Mouse (Mus musculus) embryonic facial prominence, embryonic 15.5 days (tissue): ENCODE measurements around the gene Ssh3. TPM values are rescaled to one million over a fixed set of nuclear protein-coding genes. Genes with fewer than 3 reads are reported as not detected.

Source experiments
- ATAC-seq: fragments of 200-750 bp; cut with Nextera tagmentation; 2 replicates; pipeline ENCODE4 v1.8.0; 2017; ENCODE audit warnings: low read depth, moderate TSS enrichment; ENCODE audit not compliant: insufficient number of reproducible peaks, low FRiP score, low TSS enrichment
- H3K27ac ChIP-seq: fragments of 300-500 bp; sonication (generic); replicated peaks from 2 replicates; pipeline ENCODE4 v1.5.1; 2015; ENCODE audit warnings: mild to moderate bottlenecking, inconsistent platforms
- H3K27me3 ChIP-seq: fragments of 300-500 bp; sonication (generic); 2 replicates; pipeline ENCODE4 v1.6.1; 2015; ENCODE audit warnings: inconsistent platforms
- H3K36me3 ChIP-seq: fragments of 300-500 bp; sonication (generic); 2 replicates; pipeline ENCODE4 v1.6.1; 2015; ENCODE audit warnings: mild to moderate bottlenecking, inconsistent platforms
- H3K4me1 ChIP-seq: fragments of 300-500 bp; sonication (generic); 2 replicates; pipeline ENCODE4 v1.6.1; 2015; ENCODE audit warnings: inconsistent platforms
- H3K4me2 ChIP-seq: fragments of 300-500 bp; sonication (generic); replicated peaks from 2 replicates; pipeline ENCODE4 v1.6.1; 2015; ENCODE audit warnings: mild to moderate bottlenecking, inconsistent platforms
- H3K4me3 ChIP-seq: fragments of 300-500 bp; sonication (generic); replicated peaks from 2 replicates; pipeline ENCODE4 v1.5.1; 2015; ENCODE audit warnings: mild to moderate bottlenecking, inconsistent platforms
- H3K9ac ChIP-seq: fragments of 300-500 bp; sonication (generic); 2 replicates; pipeline ENCODE4 v1.6.1; 2015; ENCODE audit warnings: inconsistent platforms
- H3K9me3 ChIP-seq: fragments of 300-500 bp; sonication (generic); replicated peaks from 2 replicates; pipeline ENCODE4 v1.6.1; 2016; ENCODE audit warnings: inconsistent platforms
- WGBS: fragments of 180-500 bp; shearing (Covaris S2); methylation state at CpG from one replicate; pipeline ENCODE4 v1.1.7; 2015; 5-methylcytosine and 5-hydroxymethylcytosine counted together
- polyA plus RNA-seq: library from polyadenylated mRNA; unstranded; fragments of >200 nt; fragmentation: Nextera tagmentation; extraction: Ambion mirVana; gene quantifications from 2 replicates; pipeline ENCODE4 v1.2.1, GENCODE M21; 2015

The Ssh3 gene
- polyA plus RNA-seq: 27.5 and 34.4 TPM in 2 replicates

DNA sequence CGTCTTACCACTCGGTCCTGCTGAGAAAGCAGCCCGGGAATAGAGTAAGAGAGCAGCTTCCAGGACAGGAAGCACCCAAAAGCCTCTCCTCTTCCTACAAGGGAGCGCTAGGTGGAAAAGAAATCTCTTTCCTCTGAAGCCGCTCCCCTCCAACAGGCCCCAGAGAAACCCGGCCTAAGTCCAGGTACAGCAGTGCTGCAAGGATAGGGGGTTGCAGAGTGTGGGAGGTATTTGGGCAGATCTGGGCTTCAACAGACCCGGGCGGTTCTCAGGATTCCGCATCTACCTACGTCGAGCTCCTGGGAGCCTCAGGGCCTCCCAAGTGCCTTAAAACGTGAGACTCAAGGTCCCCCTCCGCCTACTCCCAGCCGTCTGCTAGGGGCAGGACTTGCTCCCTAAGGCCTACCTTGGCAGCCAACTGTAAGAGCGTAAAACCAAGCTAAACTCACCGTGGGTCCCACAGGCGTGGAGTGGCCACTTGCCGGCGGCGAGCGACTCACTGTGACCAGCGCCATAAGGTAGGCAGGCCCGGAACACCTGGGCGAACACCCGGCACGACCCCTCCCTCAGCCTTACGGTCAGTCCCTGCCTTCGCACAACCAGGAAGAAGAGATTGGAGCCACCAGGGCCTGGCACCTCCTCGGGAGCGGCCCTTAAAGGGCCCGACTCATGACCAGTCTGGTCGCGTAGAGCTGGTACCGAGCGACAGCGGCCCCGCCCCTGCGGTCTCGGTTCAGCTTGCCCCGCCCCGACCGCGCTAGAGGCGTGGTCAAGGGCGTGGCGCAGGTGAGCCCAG, at the start of gene Ssh3:
Gene Ssh3 (minus strand): TSS at position 615 of the 796 bp plus-strand sequence.
- Histone ChIP-seq H3K9ac (peak within 1 kb of the TSS; percentile 47), H3K4me1 (peaks cover 16% of the 10 kb centered on the region), H3K27ac (peak within 1 kb of the TSS; percentile 51), H3K36me3 (peaks cover 17% of the 10 kb centered on the region), H3K27me3 (0 out of 2 replicates have a peak, but pooled peaks cover 4% of the 10 kb centered on the region), H3K4me3 (peak within 1 kb of the TSS; percentile 60), H3K9me3 (no peaks in the 10 kb centered on the region), H3K4me2 (peak within 1 kb of the TSS; percentile 74)
- 5% methylated on average over 46 of the region's 46 CpGs for WGBS
- ATAC-seq: peak; percentile 79

GRCm38 (mm10) chr19:4317181-4317580, 48.2 kb upstream of the Ssh3 start:
- Histone ChIP-seq H3K4me2 (no peak overlapping the region), H3K4me1 (no peaks in the 10 kb centered on the region), H3K9me3 (no peaks in the 10 kb centered on the region), H3K27me3 (no peaks in the 10 kb centered on the region), H3K27ac (no peak overlapping the region), H3K36me3 (peaks cover 69% of the 10 kb centered on the region), H3K9ac (no peak overlapping the region), H3K4me3 (no peak overlapping the region)
- no peak for ATAC-seq
- 88% methylated on average over 3 of the region's 3 CpGs for WGBS

GRCm38 (mm10) chr19:4315223-4315944, 46.4 kb upstream of the Ssh3 start:
- no peak overlapping the region for H3K9ac ChIP-seq
- no peak overlapping the region for H3K4me2 ChIP-seq
- no peaks in the 10 kb centered on the region for H3K4me1 ChIP-seq
- 86% methylated on average over 6 of the region's 6 CpGs for WGBS
- peaks cover 53% of the 10 kb centered on the region for H3K36me3 ChIP-seq
- no peak overlapping the region for H3K27ac ChIP-seq
- no peak overlapping the region for H3K4me3 ChIP-seq
- H3K9me3 ChIP-seq: no peaks in the 10 kb centered on the region
- H3K27me3 ChIP-seq: no peaks in the 10 kb centered on the region
- ATAC-seq: no peak

DNA sequence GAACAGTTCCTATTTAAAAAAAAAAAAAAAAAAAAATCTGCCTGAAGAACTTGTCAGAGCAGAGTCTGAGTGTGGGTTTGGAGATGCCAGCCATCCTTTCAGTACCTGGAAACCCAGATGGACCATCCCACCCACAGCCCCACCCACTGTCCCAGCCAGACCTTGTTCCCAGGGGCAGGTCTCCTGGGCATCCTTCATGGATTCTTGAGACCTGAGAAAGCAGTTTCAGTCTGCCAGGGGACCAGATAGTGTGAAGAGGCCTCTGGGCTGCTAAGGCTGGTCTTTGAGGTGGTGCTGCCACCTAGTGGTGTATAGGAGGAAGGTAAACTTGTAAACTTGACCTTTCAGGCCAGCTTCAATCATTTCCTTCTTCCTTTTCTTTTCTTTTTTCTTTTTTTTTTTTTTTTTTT, 40.8 kb upstream of the Ssh3 start:
- no peak for ATAC-seq

DNA sequence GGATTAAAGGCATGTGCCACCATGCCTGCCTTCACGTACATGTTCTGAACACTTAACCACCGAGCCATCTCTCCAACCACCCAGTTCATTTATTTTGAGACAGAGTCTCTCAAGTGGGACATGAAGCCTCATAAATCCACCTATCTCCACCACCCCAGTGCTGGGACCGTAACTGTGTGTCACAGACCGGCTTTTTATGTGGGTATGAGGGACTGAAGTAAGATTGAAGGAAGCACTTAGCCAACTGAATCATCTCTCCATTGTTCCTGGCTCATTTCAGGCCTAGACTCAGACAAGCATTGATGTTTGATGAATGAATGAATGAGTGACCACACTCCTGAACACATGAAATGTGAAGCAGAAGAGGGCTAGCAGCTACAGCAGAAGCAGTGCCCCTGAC, 40.3 kb upstream of the Ssh3 start:
- Histone ChIP-seq H3K9me3 (no peaks in the 10 kb centered on the region), H3K4me1 (peaks cover 19% of the 10 kb centered on the region), H3K4me3 (no peak overlapping the region), H3K36me3 (no peaks in the 10 kb centered on the region; the same call in 1 of the 2 replicates), H3K27ac (no peak overlapping the region), H3K9ac (no peak overlapping the region), H3K27me3 (no peaks in the 10 kb centered on the region), H3K4me2 (no peak overlapping the region)
- no peak for ATAC-seq
- WGBS: 93% methylated on average over 4 of the region's 4 CpGs

More for the DNA sequence above, 40.8 kb upstream of the Ssh3 start:
- H3K27ac ChIP-seq: no peak overlapping the region
- peaks cover 14% of the 10 kb centered on the region for H3K4me1 ChIP-seq
- no peaks in the 10 kb centered on the region for H3K27me3 ChIP-seq
- no peaks in the 10 kb centered on the region for H3K9me3 ChIP-seq
- no peak overlapping the region for H3K9ac ChIP-seq
- peaks cover 2% of the 10 kb centered on the region; the same call in 1 of the 2 replicates for H3K36me3 ChIP-seq
- no peak overlapping the region for H3K4me3 ChIP-seq
- H3K4me2 ChIP-seq: no peak overlapping the region

DNA sequence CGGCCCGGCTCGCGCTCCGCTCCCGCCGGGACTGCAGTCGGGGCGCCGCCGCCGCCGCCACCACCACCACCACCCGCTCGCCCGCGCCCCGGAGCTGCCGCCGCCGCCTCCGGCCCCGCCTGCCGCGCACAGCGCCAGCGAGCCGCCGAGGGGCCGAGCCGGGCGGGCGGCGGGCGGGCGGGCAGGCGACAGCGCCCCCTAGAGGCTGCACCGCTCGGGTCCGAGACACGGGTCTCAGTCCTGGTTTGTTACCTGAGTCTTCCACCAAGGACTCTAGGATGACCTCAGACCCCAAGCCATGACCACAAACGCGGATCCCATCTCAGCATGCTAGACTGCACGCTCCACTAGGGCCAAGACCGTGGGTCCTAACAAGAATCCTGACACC, 37.2 kb upstream of the Ssh3 start, which contains the start of gene Grk2:
Gene Grk2 (minus strand): TSS at position 33 of the 388 bp plus-strand sequence.
- H3K4me2 ChIP-seq: peak within 1 kb of the TSS; percentile 81
- H3K27me3 ChIP-seq: no peaks in the 10 kb centered on the region
- peak within 1 kb of the TSS; percentile 85 for H3K4me3 ChIP-seq
- peak within 1 kb of the TSS; percentile 84 for H3K27ac ChIP-seq
- H3K9ac ChIP-seq: peak within 1 kb of the TSS; percentile 89
- H3K9me3 ChIP-seq: no peaks in the 10 kb centered on the region
- peaks cover 50% of the 10 kb centered on the region for H3K4me1 ChIP-seq
- no peaks in the 10 kb centered on the region for H3K36me3 ChIP-seq
- WGBS: 0% methylated on average over 18 of the region's 46 CpGs
- ATAC-seq: peak; percentile 76

DNA sequence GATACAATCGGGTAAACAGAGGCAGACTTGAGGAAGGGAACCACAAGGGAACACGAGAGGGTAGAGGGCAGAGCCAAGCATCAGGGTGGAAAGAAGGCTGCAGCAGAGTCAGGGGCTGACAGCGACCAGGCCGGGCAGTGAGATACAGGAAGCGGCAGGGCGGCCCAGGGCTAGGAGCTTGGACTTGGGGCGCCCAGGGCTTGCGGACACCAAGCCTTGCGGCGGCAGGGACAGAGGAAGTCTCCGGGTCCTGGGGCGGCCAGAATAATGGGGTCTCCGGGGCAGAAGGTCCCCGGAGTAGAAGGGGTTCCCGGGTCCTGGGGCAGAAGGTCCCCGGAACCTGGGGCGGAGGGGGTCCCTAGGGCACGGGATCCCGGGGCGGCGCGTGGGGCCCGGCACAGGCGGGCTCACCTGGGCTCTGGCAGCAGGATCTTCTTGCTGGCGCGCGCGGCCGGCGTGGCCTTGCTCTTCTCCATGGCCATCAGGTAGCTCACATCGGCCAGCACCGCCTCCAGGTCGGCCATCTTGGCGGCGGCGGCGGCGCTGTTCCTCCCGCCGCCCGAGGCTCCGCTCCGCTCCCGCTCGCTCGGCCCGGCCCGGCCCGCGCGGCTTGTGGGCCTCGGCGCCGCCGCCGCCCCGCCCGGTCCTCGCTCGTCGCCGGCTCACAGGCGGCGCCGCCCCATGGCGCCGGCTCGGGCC, 36.7 kb upstream of the Ssh3 start:
- Histone ChIP-seq H3K9ac (peak overlapping the region; percentile 89), H3K36me3 (no peaks in the 10 kb centered on the region), H3K4me3 (peak overlapping the region; percentile 85), H3K4me1 (peaks cover 55% of the 10 kb centered on the region), H3K4me2 (peak overlapping the region; percentile 81), H3K27me3 (no peaks in the 10 kb centered on the region), H3K9me3 (no peaks in the 10 kb centered on the region), H3K27ac (peak overlapping the region; percentile 84)
- ATAC-seq: peak; percentile 36; the same call in 1 of the 2 replicates
- WGBS: under 1% methylated on average over 56 of the region's 68 CpGs

- 47% methylated on average over 4 of the region's 4 CpGs for WGBS
- Histone ChIP-seq H3K9ac (peak overlapping the region; percentile 89; the same call in 1 of the 2 replicates), H3K36me3 (no peaks in the 10 kb centered on the region), H3K27me3 (no peaks in the 10 kb centered on the region), H3K4me3 (peak overlapping the region; percentile 85), H3K9me3 (no peaks in the 10 kb centered on the region), H3K27ac (peak overlapping the region; percentile 84), H3K4me2 (peak overlapping the region; percentile 81), H3K4me1 (peaks cover 63% of the 10 kb centered on the region)
- no peak for ATAC-seq
These were observed 35.9 kb upstream of the Ssh3 start for GRCm38 (mm10) chr19:4304871-4305321.

DNA sequence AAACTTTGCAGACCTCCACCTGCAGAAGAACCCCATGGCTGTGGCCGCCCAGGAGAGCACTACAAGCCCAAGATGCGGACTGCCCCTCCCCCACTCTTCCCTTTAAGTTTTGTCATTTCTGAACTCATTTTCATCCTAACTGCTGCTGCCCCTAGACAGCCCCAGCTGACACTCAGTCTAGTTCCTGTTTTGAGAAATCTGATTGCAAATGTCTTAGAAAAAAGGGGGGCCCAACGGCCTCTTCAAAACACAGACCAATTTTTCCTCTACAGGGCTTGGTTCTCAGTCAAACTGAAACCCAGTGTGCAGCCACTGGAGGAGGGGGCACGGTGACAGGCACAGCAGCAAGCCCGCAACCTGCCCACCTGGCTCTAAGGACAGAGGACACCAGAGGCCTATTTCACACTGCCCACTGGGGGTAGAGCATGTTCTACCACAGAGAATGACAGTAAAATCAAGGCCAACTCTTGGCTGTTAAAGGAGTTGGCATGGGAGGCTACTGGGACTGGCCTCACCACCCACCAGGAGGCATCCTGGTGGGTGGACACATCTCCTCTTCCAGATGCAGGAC, 35.4 kb upstream of the Ssh3 start:
- no peaks in the 10 kb centered on the region for H3K27me3 ChIP-seq
- H3K36me3 ChIP-seq: no peaks in the 10 kb centered on the region
- H3K9me3 ChIP-seq: no peaks in the 10 kb centered on the region
- peak overlapping the region; percentile 81 for H3K4me2 ChIP-seq
- H3K9ac ChIP-seq: no peak overlapping the region
- 71% methylated on average over 5 of the region's 5 CpGs for WGBS
- peak overlapping the region; percentile 85 for H3K4me3 ChIP-seq
- peak overlapping the region; percentile 84; the same call in 1 of the 2 replicates for H3K27ac ChIP-seq
- ATAC-seq: no peak
- peaks cover 68% of the 10 kb centered on the region for H3K4me1 ChIP-seq

GRCm38 (mm10) chr19:4303640-4303995, 34.6 kb upstream of the Ssh3 start:
- H3K4me3 ChIP-seq: no peak overlapping the region
- H3K36me3 ChIP-seq: no peaks in the 10 kb centered on the region
- peak overlapping the region; percentile 83 for H3K27ac ChIP-seq
- H3K27me3 ChIP-seq: no peaks in the 10 kb centered on the region
- H3K9me3 ChIP-seq: no peaks in the 10 kb centered on the region
- no peak for ATAC-seq
- WGBS: 90% methylated on average over 5 of the region's 5 CpGs
- peaks cover 74% of the 10 kb centered on the region for H3K4me1 ChIP-seq
- H3K9ac ChIP-seq: no peak overlapping the region
- 0 out of 2 replicates have a peak overlapping the region, but pooled peaks have one; percentile 42 for H3K4me2 ChIP-seq
